Mouse (Mus musculus) stomach, postnatal 0 days (tissue): Measurements from ENCODE around the gene Mbnl1. TPM values are rescaled to one million over a fixed set of nuclear protein-coding genes. Genes with fewer than 3 reads are reported as not detected.

Experiments used
- ATAC-seq: fragments of 200-750 bp; cut with Nextera tagmentation; 2 replicates; pipeline ENCODE4 v1.8.0; 2017; ENCODE audit not compliant: low FRiP score, low TSS enrichment
- DNase-seq: peaks from one replicate; pipeline ENCODE4 v3.0.0-alpha.2; 2016; ENCODE audit warnings: low spot score
- H3K27ac ChIP-seq: fragments of 300-500 bp; sonication (generic); replicated peaks from 2 replicates; pipeline ENCODE4 v1.5.1; 2014; ENCODE audit warnings: mild to moderate bottlenecking, control low read depth
- H3K27me3 ChIP-seq: fragments of 300-500 bp; sonication (generic); 2 replicates; pipeline ENCODE4 v1.6.1; 2014; ENCODE audit warnings: low read length; ENCODE audit not compliant: control insufficient read depth, insufficient read depth
- H3K36me3 ChIP-seq: fragments of 300-500 bp; sonication (generic); 2 replicates; pipeline ENCODE4 v1.6.1; 2014; ENCODE audit warnings: low read length, mixed read lengths; ENCODE audit not compliant: control insufficient read depth, insufficient read depth
- H3K4me1 ChIP-seq: fragments of 300-500 bp; sonication (generic); replicated peaks from 2 replicates; pipeline ENCODE4 v1.6.1; 2014; ENCODE audit warnings: antibody characterized with exemption; ENCODE audit not compliant: control insufficient read depth, insufficient read depth
- H3K4me2 ChIP-seq: fragments of 300-500 bp; sonication (generic); replicated peaks from 2 replicates; pipeline ENCODE4 v1.6.1; 2014; ENCODE audit warnings: low read depth, mild to moderate bottlenecking, control low read depth, moderate library complexity
- H3K4me3 ChIP-seq: fragments of 300-500 bp; sonication (generic); 2 replicates; pipeline ENCODE4 v1.5.1; 2014; ENCODE audit warnings: low read depth, low read length, control low read depth
- H3K9ac ChIP-seq: fragments of 300-500 bp; sonication (generic); 2 replicates; pipeline ENCODE4 v1.6.1; 2014; ENCODE audit warnings: mild to moderate bottlenecking, low read length, control low read depth, mixed read lengths
- H3K9me3 ChIP-seq: fragments of 300-500 bp; sonication (generic); 2 replicates; pipeline ENCODE4 v1.6.1; 2016; ENCODE audit warnings: low read length; ENCODE audit not compliant: control insufficient read depth
- CTCF ChIP-seq: IDR thresholded peaks from 2 replicates; pipeline ENCODE4 v1.5.1; 2016; ENCODE audit warnings: antibody characterized with exemption, low read depth, mild to moderate bottlenecking, moderate library complexity
- EP300 ChIP-seq: optimal IDR thresholded peaks from 2 replicates; pipeline ENCODE3; 2016; ENCODE audit warnings: antibody characterized with exemption
- WGBS: fragments of 180-500 bp; shearing (Covaris S2); extraction: QIAGEN DNeasy Blood & Tissue Kit; methylation state at CpG from one replicate; pipeline ENCODE4 v1.1.7; 2014; 5-methylcytosine and 5-hydroxymethylcytosine counted together
- polyA plus RNA-seq: library from polyadenylated mRNA; unstranded; fragments of >200 nt; fragmentation: Nextera tagmentation; extraction: Ambion mirVana; gene quantifications from 2 replicates; pipeline ENCODE4 v1.2.1, GENCODE M21; 2015

The Mbnl1 gene
- polyA plus RNA-seq, 1 experiment from 2014 or later: 59.7 TPM

GRCm38 (mm10) chr3:60604205-60604604 is 131.6 kb downstream of the Mbnl1 start:
- TF ChIP-seq CTCF (no peak), EP300 (no peak)
- H3K4me1 ChIP-seq: no peaks in the 10 kb centered on the region
- 81% methylated on average over 6 of the region's 6 CpGs for WGBS
- no peak overlapping the region for H3K9ac ChIP-seq
- peaks cover 4% of the 10 kb centered on the region; the same call in 1 of the 2 replicates for H3K36me3 ChIP-seq
- H3K9me3 ChIP-seq: no peaks in the 10 kb centered on the region
- no peak overlapping the region for H3K4me2 ChIP-seq
- ATAC-seq (no peak), DNase-seq (no peak)
- H3K27ac ChIP-seq: no peak overlapping the region
- H3K27me3 ChIP-seq: no peaks in the 10 kb centered on the region
- no peak overlapping the region for H3K4me3 ChIP-seq

GRCm38 (mm10) chr3:60608952-60609403 is 136.3 kb downstream of the Mbnl1 start:
- 26% methylated on average over 2 of the region's 2 CpGs for WGBS
- no peak overlapping the region for H3K9ac ChIP-seq
- ATAC-seq (no peak), DNase-seq (no peak)
- H3K4me1 ChIP-seq: no peaks in the 10 kb centered on the region
- peak; percentile 75 for TF ChIP-seq CTCF
- no peak for TF ChIP-seq EP300
- H3K4me2 ChIP-seq: no peak overlapping the region
- no peaks in the 10 kb centered on the region for H3K27me3 ChIP-seq
- no peak overlapping the region for H3K4me3 ChIP-seq
- H3K9me3 ChIP-seq: no peaks in the 10 kb centered on the region
- no peak overlapping the region for H3K27ac ChIP-seq
- peaks cover 8% of the 10 kb centered on the region for H3K36me3 ChIP-seq

- no peak for ATAC-seq
- H3K27me3 ChIP-seq: no peaks in the 10 kb centered on the region
- 14% methylated on average over 2 of the region's 2 CpGs for WGBS
Measured at GRCm38 (mm10) chr3:60611839-60612238, 139.2 kb downstream of the Mbnl1 start.

GRCm38 (mm10) chr3:60613121-60613520 is 140.5 kb downstream of the Mbnl1 start:
- H3K9ac ChIP-seq: no peak overlapping the region
- H3K27ac ChIP-seq: no peak overlapping the region
- no peaks in the 10 kb centered on the region for H3K9me3 ChIP-seq
- H3K4me3 ChIP-seq: no peak overlapping the region
- TF ChIP-seq CTCF: no peak
- TF ChIP-seq EP300: no peak
- H3K27me3 ChIP-seq: no peaks in the 10 kb centered on the region
- no peaks in the 10 kb centered on the region for H3K4me1 ChIP-seq
- 88% methylated on average over 7 of the region's 7 CpGs for WGBS
- no peak for ATAC-seq
- no peak overlapping the region for H3K4me2 ChIP-seq
- no peak for DNase-seq
- peaks cover 6% of the 10 kb centered on the region for H3K36me3 ChIP-seq

More at GRCm38 (mm10) chr3:60611839-60612238, 139.2 kb downstream of the Mbnl1 start:
- H3K4me3 ChIP-seq: no peak overlapping the region
- H3K27ac ChIP-seq: no peak overlapping the region
- peaks cover 6% of the 10 kb centered on the region for H3K36me3 ChIP-seq
- no peak overlapping the region for H3K9ac ChIP-seq
- no peak overlapping the region for H3K4me2 ChIP-seq
- H3K4me1 ChIP-seq: no peaks in the 10 kb centered on the region
- DNase-seq: peak; percentile 43
- H3K9me3 ChIP-seq: no peaks in the 10 kb centered on the region
- no peak for TF ChIP-seq EP300
- TF ChIP-seq CTCF: peak; percentile 82

GRCm38 (mm10) chr3:60614516-60614915 is 141.9 kb downstream of the Mbnl1 start:
- Histone ChIP-seq H3K9ac (no peak overlapping the region), H3K27me3 (no peaks in the 10 kb centered on the region), H3K36me3 (peaks cover 6% of the 10 kb centered on the region), H3K27ac (no peak overlapping the region), H3K4me1 (no peaks in the 10 kb centered on the region), H3K4me3 (no peak overlapping the region), H3K4me2 (no peak overlapping the region), H3K9me3 (no peaks in the 10 kb centered on the region)
- DNase-seq (no peak), ATAC-seq (no peak)
- 91% methylated on average over 7 of the region's 7 CpGs for WGBS
- TF ChIP-seq EP300: no peak

- Histone ChIP-seq H3K9ac (no peak overlapping the region), H3K27ac (no peak overlapping the region), H3K9me3 (no peaks in the 10 kb centered on the region), H3K36me3 (peaks cover 6% of the 10 kb centered on the region), H3K4me2 (no peak overlapping the region), H3K4me1 (no peaks in the 10 kb centered on the region), H3K27me3 (no peaks in the 10 kb centered on the region), H3K4me3 (no peak overlapping the region)
- WGBS: 69% methylated on average over 11 of the region's 11 CpGs
- DNase-seq (no peak), ATAC-seq (no peak)
- TF ChIP-seq EP300 (no peak), CTCF (no peak)
Measured at GRCm38 (mm10) chr3:60615057-60615606, 142.5 kb downstream of the Mbnl1 start.
